Mouse (Mus musculus): ENCODE data around the gene Ppp1r18.

GRCm38 (mm10) chr17:35859371-35859770, 6.0 kb upstream of the Ppp1r18 start:
- no peak for TF ChIP-seq POLR2A (IDR thresholded peaks at IDR 0.05; ENCODE audit: low read depth, low read length)
- no peak for TF ChIP-seq CTCF (conservative IDR thresholded peaks at IDR 0.05; ENCODE audit: insufficient read depth, insufficient read length, low read depth, low read length)
